Mouse (Mus musculus) megakaryocyte, embryonic 14.5 days (primary cell): ENCODE measurements around the gene Rtl10. TPM values are rescaled to one million over a fixed set of nuclear protein-coding genes. Genes with fewer than 3 reads are reported as not detected.

ENCODE experiments used
- H3K27me3 ChIP-seq: replicated peaks from 2 replicates; pipeline ENCODE3; 2012; ENCODE audit warnings: inconsistent platforms
- H3K36me3 ChIP-seq: replicated peaks from 2 replicates; pipeline ENCODE3; 2012; ENCODE audit warnings: low read length, inconsistent platforms, mixed read lengths
- H3K4me1 ChIP-seq: 2 replicates; pipeline ENCODE4 v1.6.1; 2012; ENCODE audit warnings: inconsistent platforms
- H3K4me3 ChIP-seq: replicated peaks from 2 replicates; pipeline ENCODE3; 2012; ENCODE audit warnings: moderate library complexity, mild to moderate bottlenecking, inconsistent platforms
- H3K9me3 ChIP-seq: 2 replicates; pipeline ENCODE4 v1.6.1; 2012; ENCODE audit warnings: inconsistent platforms
- FLI1 ChIP-seq: IDR thresholded peaks from 2 replicates; pipeline ENCODE4 v1.6.1; 2012; ENCODE audit warnings: low read length, inconsistent platforms, mixed read lengths
- GATA1 ChIP-seq: IDR thresholded peaks from 3 replicates; pipeline ENCODE4 v1.6.1; 2012; ENCODE audit warnings: mixed read lengths, low read length, inconsistent platforms, borderline replicate concordance
- polyA plus RNA-seq: library from polyadenylated mRNA; stranded (reverse); fragments of >175 nt; gene quantifications from 2 replicates; pipeline ENCODE4 v1.2.3, GENCODE M21; 2012; ENCODE audit warnings: low replicate concordance; ENCODE audit not compliant: insufficient read depth

Gene Rtl10
- polyA plus RNA-seq, 1 experiment: 1.9 TPM

GRCm38 (mm10) chr16:18479667-18480066 is 19.0 kb upstream of the Rtl10 start:
- Histone ChIP-seq H3K4me1 (peaks cover 37% of the 10 kb centered on the region), H3K36me3 (peaks cover 76% of the 10 kb centered on the region), H3K9me3 (no peaks in the 10 kb centered on the region), H3K4me3 (no peak overlapping the region), H3K27me3 (no peaks in the 10 kb centered on the region)
- TF ChIP-seq GATA1: no peak
- TF ChIP-seq FLI1: no peak

- no peak for TF ChIP-seq FLI1
- no peak for TF ChIP-seq GATA1
- Histone ChIP-seq H3K4me3 (no peak overlapping the region), H3K4me1 (peaks cover 37% of the 10 kb centered on the region), H3K9me3 (0 out of 2 replicates have a peak, but pooled peaks cover 1% of the 10 kb centered on the region), H3K27me3 (no peaks in the 10 kb centered on the region), H3K36me3 (peaks cover 62% of the 10 kb centered on the region)
These were observed 17.7 kb upstream of the Rtl10 start for GRCm38 (mm10) chr16:18480933-18481485.

GRCm38 (mm10) chr16:18482431-18482830 is 16.3 kb upstream of the Rtl10 start:
- H3K4me1 ChIP-seq: peaks cover 33% of the 10 kb centered on the region
- no peaks in the 10 kb centered on the region for H3K27me3 ChIP-seq
- peaks cover 53% of the 10 kb centered on the region for H3K36me3 ChIP-seq
- no peak overlapping the region for H3K4me3 ChIP-seq
- 0 out of 2 replicates have a peak, but pooled peaks cover 6% of the 10 kb centered on the region for H3K9me3 ChIP-seq
- TF ChIP-seq FLI1 (no peak), GATA1 (no peak)

- peaks cover 39% of the 10 kb centered on the region for H3K36me3 ChIP-seq
- peaks cover 24% of the 10 kb centered on the region for H3K4me1 ChIP-seq
- TF ChIP-seq GATA1 (no peak), FLI1 (no peak)
- no peak overlapping the region for H3K4me3 ChIP-seq
- H3K9me3 ChIP-seq: 0 out of 2 replicates have a peak, but pooled peaks cover 6% of the 10 kb centered on the region
- H3K27me3 ChIP-seq: no peaks in the 10 kb centered on the region
These were observed 14.9 kb upstream of the Rtl10 start for GRCm38 (mm10) chr16:18483839-18484238.

GRCm38 (mm10) chr16:18484386-18484785 is 14.3 kb upstream of the Rtl10 start:
- Histone ChIP-seq H3K9me3 (0 out of 2 replicates have a peak, but pooled peaks cover 6% of the 10 kb centered on the region), H3K27me3 (no peaks in the 10 kb centered on the region), H3K4me1 (peaks cover 24% of the 10 kb centered on the region), H3K36me3 (peaks cover 34% of the 10 kb centered on the region), H3K4me3 (no peak overlapping the region)
- TF ChIP-seq GATA1: no peak
- no peak for TF ChIP-seq FLI1

GRCm38 (mm10) chr16:18484794-18485435 is 13.8 kb upstream of the Rtl10 start:
- peaks cover 29% of the 10 kb centered on the region for H3K36me3 ChIP-seq
- H3K4me3 ChIP-seq: no peak overlapping the region
- H3K4me1 ChIP-seq: peaks cover 24% of the 10 kb centered on the region
- no peak for TF ChIP-seq FLI1
- TF ChIP-seq GATA1: no peak
- no peaks in the 10 kb centered on the region for H3K27me3 ChIP-seq
- H3K9me3 ChIP-seq: 0 out of 2 replicates have a peak, but pooled peaks cover 6% of the 10 kb centered on the region

GRCm38 (mm10) chr16:18486126-18486525 is 12.6 kb upstream of the Rtl10 start:
- Histone ChIP-seq H3K4me3 (no peak overlapping the region), H3K27me3 (no peaks in the 10 kb centered on the region), H3K36me3 (peaks cover 22% of the 10 kb centered on the region), H3K9me3 (0 out of 2 replicates have a peak, but pooled peaks cover 6% of the 10 kb centered on the region), H3K4me1 (peaks cover 23% of the 10 kb centered on the region)
- no peak for TF ChIP-seq GATA1

GRCm38 (mm10) chr16:18490281-18490680 is 8.4 kb upstream of the Rtl10 start:
- Histone ChIP-seq H3K9me3 (0 out of 2 replicates have a peak, but pooled peaks cover 6% of the 10 kb centered on the region), H3K36me3 (peaks cover 5% of the 10 kb centered on the region), H3K4me3 (no peak overlapping the region), H3K27me3 (no peaks in the 10 kb centered on the region), H3K4me1 (peaks cover 8% of the 10 kb centered on the region)
- TF ChIP-seq GATA1 (no peak), FLI1 (no peak)

- peaks cover 8% of the 10 kb centered on the region for H3K4me1 ChIP-seq
- no peaks in the 10 kb centered on the region for H3K27me3 ChIP-seq
- no peak overlapping the region for H3K4me3 ChIP-seq
- peaks cover 5% of the 10 kb centered on the region for H3K36me3 ChIP-seq
- TF ChIP-seq GATA1 (no peak), FLI1 (no peak)
- 0 out of 2 replicates have a peak, but pooled peaks cover 6% of the 10 kb centered on the region for H3K9me3 ChIP-seq
These were observed 7.8 kb upstream of the Rtl10 start for GRCm38 (mm10) chr16:18490894-18491293.

- Histone ChIP-seq H3K27me3 (no peaks in the 10 kb centered on the region), H3K9me3 (no peaks in the 10 kb centered on the region), H3K36me3 (peaks cover 25% of the 10 kb centered on the region), H3K4me3 (peak overlapping the region; percentile 94), H3K4me1 (peaks cover 36% of the 10 kb centered on the region)
- TF ChIP-seq FLI1: no peak
- no peak for TF ChIP-seq GATA1
These were observed 711 bp upstream of the Rtl10 start for GRCm38 (mm10) chr16:18497865-18498515.
